Mouse (Mus musculus): ENCODE results near the gene Arl8a.

Gene Arl8a

DNA sequence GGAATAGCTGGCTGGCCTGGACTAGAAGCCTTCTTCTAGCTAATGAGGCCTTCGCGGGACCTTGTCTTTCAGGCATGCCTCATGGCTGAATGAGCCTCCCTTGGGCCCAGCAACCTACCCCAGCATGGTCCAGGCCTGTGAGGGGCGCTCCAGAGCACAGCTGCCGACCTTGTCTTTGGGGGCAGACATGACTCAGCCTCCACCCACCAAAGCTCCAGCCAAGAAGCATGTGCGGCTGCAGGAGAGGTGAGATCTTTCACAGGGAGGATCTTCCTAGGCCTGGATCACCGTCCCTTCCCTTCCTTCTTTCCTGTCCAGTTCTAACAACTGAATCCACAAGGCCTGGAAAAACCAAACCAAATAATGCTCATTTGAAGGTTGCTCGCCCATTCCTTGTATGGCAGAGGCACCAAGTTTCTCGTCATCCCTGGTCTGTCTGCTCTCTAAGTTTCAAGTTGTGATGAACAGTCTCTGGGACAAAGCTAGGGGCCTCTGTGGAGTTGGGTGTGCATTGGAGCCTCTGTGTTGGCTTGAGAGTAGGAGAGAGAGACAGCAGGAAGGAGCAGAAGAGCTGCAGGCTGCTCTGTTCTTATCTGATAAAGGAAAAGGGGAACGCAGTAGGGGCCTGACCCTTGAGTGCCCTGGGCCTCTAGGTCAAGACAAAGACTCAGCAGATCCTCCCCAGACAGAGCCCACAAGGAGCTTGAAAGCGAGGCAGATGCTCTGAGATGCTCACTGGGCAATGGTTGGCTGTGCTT lies 12.8 kb upstream of the Arl8a start:
- DNase-seq: no peak

DNA sequence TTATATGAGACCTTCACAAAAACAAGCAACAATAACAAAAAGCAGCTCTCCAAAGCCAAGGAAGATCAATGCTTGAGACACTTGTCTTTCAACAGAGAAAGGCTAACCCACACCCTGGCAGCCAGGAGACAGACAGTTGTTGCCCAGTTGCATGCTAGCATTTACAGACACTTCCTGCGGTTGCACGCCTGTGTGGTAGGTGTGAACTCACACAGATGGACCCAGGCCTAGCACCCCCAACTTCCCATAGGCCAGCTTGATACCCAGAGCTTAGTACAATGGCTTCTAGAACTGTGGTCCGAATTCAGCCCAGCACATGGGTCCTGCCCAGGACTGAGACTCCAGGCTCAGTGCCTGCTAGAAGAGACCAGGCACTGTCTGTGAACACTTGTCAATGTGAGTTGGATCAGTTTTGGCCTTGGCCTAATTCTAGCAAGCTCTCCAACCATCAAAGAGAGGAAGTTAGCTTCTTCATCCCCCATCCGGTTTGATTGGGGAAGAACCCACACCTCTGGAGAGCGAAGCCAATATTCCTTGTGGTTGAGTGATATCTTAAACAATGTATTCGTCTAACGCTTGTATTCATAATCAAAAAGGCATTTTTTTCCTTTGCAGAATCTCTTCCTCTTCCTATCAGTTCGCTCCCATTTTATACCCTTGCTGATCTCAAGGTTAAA lies 11.4 kb upstream of the Arl8a start:
- DNase-seq: no peak

DNA sequence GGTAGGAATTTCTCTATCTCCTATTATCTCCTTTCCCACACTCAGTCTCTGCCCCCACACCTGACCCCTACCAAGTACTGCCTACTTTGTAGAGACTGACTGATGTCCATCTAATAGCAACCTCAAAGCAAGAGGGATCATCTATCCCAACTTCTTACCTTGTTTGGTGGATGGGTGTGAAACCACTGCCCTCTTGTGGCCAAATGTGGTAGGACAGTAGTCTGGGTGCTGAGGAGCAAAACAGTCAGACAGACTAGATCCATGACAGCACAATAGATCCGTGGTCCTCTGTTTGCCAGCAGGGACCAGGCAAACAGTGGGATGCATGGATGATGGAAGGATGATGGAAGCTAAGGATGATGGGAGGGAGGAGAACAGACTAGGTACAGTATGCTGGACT lies 10.1 kb upstream of the Arl8a start:
- peak; percentile 76 for DNase-seq

DNA sequence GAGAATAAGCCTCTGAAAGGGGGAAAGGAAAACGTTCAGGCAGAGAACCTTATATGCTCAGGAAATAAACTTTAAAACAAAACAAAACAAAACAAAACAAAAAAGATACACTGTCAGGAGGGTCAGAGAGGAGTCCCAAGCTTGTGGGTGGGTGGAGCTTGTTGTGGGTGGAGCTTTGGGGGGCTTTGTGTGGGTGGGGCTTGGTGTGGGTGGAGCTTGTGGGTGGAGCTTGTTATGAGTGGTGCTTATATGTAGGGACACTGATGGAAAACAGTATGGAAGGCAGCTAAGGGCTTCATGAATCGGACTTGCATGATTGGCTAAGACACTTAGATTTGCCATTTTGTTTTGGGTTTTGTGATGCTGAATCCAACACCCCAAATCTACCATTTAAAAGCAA lies 6.7 kb upstream of the Arl8a start:
- no peak for DNase-seq

DNA sequence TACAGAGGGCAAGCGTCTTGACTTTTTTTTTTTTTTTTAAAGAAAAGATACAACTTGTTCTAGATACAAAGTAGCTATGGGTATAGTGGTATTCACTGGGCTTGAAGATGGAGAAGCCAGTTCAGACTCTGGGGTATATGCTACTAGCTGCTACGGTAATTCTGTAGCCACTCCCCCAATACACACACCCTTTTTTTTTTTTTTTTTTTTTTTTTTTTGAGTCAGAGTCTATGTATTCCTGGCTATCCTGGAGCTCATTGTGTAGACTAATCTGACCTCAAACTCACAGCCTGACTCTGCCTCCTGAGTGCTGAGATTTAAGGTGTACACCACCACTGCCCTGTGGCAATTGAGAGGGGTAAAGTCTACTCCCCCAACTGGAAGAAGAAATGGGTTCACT lies 4.2 kb upstream of the Arl8a start:
- DNase-seq: no peak

DNA sequence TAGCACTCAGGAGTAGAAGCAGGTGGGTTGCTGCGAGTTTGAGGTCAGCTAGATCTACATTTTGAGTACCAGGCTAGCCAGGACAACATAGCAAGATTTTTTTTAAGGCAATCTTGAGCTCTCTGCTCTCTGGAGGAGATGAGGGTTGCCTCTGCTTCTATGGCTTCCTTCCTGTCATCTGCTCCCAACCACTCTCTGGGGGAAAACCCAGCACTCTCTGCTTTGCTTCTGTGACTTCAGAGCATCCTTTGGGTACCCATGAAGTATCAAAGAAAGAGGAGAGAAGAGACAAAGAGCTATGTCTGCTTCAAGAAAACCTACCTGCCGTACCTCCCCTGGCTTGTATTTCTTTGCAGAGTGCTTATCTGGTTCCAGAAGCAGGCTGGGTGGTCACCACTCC lies 2.7 kb upstream of the Arl8a start:
- no peak for DNase-seq

DNA sequence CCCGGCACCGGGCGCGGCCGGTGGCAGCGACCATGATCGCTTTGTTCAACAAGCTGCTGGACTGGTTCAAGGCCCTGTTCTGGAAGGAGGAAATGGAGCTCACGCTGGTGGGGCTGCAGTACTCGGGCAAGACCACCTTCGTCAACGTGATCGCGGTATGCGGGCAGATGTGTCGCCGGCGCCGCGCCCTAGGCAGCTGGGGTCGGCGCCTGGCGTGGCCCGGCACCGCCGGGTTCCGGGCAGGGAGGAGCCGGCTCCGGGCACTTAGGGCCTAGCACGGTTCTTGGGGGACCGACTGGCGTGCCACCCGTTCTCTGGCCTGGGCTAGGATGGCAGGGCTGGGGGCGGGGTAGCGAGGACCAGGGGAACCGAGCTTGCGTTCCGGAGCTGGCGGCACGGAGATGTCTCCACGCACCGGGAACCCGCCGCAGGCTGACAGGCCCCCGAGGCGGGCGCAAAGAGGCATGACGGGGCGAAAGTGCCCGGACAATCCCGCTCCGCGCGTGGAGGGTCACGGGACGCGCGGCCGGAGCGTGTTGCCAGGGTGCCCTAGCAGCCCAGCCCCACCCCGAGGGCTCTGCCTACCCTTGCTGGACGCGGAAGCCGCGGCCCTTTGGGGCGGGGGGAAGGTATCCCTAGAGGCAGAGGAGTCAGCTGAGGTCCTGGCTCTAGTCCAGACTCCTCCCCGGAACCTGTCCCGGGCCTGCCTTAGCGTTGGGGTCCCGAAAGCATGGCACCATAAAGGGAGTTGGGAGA lies 500 bp downstream of the Arl8a start:
- DNase-seq: peak; percentile 95

DNA sequence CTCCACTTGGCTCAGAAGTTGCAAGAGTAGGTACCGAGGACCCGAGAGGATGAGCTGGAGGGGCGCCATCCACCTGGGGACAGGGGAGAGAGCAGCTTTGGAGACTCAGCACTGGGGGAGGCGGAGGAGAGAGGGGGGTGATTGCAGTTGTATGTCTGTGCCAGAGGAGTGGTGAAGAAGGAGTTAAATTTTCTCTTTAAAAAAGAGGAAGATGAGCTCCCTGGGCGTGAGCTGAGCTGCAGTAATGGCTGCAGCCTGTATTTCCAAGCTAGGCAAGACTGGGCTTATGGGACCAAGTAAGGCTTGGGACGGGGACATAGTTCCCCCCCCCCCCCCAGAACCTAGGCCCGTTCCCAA lies 1.1 kb downstream of the Arl8a start:
- no peak for DNase-seq

DNA sequence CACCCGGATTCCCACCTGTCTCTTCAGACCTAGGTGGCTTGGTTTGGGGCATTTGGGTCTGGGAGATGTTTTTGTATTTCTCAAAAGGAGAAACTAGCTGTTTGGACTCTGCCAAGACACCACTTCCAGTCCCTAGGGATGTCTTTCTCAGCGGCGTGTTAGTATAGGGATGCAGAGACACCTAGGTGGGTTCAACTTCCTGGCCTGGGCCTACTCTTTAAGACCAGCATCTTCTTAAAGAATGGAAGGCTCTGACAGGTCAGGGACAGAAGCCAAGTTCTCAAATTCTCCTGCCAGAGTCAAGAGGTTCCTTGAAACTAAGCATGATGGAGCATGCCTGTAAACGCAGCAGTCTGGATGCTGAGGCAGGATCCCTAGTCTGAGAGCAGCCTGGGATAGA lies 1.9 kb downstream of the Arl8a start:
- no peak for DNase-seq

DNA sequence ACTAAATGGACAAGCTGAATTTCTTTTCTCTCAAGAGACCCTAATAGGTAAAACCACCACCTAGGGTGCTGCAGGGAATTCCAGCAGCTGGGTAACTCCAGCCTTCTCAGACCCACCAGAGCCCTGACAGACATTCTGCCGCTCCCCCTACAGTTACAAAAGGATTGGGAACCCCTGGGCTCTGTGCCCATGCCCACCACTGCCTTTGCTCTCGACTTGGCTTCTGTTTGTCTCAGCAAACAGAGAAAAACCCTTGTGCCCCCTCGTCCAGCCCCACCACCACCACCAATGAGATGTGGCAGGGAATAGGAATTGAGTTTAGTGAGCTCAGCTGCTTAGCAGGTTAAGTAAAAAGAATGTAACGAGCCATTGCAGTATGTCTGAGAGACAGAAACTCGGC lies 2.4 kb downstream of the Arl8a start:
- DNase-seq: no peak

DNA sequence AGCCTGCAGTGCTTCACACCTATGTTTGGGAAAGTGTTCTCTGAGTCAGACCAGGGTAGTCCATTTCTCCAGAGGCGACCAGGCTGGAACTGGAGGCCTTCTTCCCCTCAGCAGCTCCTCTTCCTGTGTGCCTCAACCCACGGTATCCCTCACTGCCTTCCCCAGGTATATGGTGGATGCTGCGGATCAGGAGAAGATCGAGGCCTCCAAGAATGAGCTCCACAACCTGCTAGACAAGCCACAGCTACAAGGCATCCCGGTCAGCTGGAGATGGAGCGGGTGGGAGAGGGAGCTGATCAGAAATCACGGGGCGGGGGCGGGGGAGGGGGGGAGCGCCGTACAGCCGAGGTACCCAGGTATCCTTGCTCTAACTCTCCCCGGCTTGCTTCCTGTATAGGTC lies 7.4 kb downstream of the Arl8a start:
- DNase-seq: peak; percentile 4

DNA sequence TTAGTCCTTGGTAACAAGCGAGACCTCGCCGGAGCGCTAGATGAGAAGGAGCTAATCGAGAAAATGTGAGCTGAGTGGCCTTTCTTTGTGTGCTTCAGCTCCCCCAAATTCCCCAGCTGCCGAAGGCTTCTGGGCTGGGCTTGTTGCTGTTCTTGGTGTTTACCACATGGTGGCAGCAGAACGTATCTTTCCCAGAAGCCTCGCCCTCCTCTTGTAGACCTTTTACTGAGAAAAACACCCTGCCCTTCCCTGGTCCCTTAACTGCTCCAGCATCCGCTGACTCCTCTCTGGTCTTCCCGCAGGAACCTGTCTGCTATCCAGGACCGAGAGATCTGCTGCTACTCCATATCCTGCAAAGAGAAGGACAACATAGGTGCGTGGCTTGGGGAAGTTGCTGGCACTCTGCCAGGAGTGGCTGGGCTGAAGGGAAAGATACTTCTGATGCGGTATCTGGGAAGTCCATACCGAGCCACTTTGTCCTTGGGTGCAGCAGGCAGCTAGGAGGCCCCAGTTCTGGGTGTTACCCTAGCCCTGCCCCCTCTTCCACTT lies 7.9 kb downstream of the Arl8a start:
- peak; percentile 88 for DNase-seq

DNA sequence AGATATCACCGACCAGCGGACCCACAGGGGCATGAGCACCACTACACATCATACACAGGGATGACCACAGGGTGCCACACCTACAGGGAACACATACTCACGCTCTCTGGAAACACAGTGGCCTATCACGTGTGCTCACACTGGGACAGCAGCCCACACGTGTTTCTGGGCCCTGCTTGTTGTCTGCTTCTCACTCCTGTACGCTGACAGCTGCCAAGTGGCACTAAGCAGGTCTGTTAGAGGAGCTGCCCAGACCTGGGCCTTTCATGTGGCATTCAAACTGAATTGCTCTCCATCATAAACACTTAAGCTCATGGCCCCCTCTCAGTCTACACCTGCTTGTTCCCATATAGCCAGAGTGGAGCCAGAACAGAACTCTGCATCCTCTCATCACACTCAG lies 9.7 kb downstream of the Arl8a start:
- DNase-seq: no peak

DNA sequence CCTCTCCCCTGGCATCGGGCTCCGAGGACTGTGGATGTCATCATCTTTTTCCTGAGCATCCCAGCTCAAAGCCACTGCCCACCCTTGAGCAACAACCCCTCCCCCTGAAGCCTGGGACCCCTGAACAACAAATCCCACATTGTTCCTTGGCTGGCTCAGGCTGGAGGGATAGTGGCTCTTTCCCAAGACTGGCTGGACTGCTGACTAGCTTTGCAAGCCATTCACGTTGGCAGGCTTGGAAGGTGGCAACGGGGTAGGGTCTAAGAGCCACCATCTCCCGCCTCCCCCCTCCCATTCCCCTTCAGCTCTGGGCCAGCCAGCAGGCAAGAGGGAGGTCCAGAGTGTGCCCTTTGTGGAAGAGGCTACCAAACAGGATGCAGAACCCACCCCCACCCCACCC lies 12.0 kb downstream of the Arl8a start:
- DNase-seq: no peak

DNA sequence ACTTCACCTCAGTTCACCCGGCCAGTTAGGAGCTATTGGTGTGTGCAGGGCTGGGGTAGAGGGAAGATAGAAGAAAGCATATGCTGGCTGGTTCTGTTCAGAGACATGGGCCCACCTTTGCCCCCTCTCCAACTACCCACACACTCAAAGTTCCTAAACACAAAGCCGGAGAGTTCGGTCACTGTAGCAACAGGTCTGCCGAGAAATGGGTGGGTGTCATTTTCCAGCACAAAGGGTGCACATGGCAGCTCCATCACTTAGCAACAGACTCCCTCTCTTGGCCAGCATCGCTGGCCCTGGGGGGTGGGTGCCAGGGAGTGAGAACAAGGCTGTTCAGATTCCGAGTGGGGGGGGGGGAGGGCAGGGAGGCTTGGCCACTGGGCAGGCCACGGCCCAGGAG lies 12.4 kb downstream of the Arl8a start:
- DNase-seq: no peak

DNA sequence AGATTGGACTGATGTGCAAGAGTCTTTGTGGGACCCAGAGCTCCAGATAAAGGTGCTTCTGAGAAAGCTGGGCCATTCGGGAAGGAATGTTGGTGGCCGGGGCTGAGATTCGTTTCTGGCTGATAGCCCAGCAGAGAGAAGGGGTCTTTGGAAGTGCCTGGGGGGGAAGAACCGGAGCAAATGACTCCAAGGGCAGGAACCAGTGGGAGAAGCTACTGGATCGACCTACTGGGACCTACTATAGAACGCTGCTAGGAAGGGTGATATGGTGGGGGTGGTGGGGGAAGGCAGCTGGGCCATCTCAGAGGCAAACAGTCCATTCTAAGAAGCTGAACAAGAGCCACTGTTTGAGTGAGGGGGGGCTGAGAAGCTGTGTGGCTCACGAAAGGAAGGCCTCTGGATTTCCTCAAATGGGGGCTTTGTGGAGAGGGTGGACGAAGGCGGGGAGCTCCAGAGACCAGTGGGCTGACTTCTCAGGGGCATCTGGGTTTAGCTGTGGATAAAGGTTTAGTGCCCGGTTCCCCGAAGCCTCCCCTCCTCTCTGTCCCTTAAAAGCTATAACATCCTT lies 13.0 kb downstream of the Arl8a start:
- DNase-seq: no peak

DNA sequence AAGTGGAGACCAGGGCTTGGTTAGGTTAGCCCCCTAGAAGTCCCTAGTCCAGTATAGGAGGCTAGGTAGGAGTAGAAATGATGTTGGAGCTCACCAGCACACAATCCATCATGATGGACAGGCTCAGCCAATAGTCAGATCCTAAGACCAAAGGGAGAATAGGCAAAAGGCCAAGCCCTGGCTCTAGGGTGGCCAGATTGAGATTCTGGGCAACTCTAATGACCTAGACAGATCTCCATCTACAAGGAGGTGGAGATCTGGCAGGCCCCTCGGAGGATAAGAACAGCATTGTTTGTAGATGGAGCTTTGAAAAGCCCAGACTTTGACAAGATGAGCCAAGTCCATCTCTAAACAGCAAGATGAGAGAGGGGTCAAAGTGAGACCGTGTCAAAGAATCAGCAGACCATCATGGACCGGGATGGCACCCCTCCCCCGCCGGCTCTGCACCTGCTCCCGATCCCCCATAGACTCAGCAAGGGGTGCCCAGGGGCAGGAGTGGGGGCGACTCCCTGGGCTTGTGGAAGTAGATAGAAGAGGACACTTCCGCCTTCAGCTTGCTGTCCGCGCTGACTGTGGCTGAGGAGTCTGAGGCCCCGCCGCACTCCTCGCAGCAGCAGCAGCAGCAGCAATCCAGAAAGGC lies 13.9 kb downstream of the Arl8a start:
- no peak for DNase-seq

DNA sequence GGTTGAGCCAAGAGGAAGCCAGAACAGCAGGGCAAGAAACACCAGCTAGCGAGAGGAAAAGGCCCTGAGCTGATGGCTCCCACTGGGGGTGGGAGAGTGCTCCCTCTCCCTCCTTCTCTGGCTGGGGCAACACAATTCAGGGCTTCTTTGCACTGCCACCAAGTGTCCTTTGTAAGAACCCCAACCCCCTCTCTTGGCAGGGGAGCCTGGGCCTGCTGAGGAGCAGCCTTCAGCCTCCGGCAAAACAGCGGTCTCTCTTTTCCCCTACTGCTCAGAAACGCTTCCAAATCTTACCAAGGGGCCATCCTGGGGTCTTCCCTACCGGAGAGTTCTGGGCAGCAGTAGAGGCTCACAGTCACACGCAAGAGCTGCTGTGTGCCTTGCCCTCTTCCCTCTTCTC lies 16.1 kb downstream of the Arl8a start:
- DNase-seq: no peak

DNA sequence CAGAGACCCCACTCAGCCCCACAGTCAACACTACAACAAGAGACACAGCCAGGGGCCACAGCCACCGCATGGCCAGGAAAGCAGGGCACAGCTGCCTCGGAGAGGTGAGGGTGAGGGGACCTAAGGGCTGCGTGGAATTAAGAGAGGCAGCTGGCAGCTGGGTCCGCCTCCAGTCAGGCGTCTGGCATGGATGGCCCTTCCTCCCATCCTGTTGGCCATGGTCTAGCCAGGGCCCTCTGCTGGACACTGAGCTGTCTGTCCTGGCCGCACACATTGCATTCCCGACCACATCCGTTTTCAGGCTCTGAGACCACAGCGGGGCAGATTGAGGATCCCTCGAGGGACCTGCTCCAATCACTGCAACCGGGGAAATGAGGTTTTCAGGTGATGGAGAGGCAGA lies 20.8 kb downstream of the Arl8a start, which contains the start of gene Gpr37l1:
Gpr37l1 (minus strand) TSS at position 247 of the 400 bp plus-strand sequence.
- DNase-seq: peak; percentile 55

DNA sequence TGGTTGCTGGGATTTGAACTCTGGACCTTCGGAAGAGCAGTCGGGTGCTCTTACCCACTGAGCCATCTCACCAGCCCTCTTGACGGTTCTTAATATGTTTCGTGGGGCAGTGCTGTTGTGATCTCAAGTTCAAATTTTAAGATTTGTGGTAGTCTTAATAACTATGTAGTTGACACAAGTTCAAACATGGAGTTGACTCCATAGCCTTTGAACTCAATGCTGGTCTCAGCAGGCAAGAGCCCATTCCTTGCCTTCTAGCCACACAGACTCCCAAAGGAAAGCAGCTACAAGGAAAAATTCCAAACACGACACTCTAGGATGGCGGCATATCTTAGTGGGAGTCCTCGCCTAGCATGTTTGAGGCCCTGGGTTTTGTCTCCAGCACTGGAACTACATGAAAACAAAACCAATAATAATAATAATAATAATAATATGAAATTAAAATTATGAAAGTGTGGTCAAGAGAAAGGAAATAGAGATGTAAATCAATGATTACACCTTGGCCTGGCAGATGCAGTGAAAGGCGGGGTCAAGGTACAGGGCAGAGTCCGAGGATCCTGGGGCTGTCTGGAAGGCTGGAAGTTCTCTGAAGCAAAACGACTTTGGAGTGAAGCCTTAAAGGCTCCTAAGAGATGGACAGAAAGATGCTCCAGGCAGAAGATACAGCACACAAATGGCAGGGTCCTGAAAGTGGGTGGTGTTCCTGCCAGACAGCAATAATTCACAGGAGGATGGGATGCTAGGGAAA lies 22.0 kb downstream of the Arl8a start:
- DNase-seq: no peak

DNA sequence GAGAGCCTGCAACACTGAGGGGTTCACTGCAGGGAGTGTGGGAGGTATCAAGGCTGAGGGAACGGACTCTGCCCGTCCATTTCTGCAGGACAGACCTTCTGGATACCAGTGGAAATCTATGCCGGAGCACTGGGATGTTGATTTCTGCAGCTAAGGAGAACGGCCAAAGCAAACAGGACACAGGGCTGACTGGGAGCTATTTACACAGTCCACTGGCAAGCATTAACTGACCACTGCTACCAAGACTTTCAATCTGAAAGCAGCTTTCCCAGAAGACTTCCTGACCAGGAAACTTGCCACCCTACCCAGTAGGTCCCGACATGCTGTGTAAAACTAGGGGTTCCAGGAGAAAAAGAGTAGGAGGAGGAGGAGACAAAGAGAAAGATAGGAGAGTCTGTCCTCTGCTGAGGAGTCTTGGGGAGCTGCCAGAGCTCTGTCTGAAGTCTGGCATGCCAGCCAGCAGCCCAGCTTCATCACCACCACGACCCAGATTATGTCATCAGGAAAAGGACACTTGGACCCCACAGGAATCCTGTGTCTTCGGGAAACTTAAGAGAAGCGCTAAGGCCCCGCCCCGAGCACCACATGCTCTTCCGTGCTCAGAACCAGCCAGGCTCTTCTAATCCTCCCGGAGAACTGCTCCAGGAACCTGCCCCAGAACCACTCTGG lies 23.1 kb downstream of the Arl8a start:
- DNase-seq: peak; percentile 70

DNA sequence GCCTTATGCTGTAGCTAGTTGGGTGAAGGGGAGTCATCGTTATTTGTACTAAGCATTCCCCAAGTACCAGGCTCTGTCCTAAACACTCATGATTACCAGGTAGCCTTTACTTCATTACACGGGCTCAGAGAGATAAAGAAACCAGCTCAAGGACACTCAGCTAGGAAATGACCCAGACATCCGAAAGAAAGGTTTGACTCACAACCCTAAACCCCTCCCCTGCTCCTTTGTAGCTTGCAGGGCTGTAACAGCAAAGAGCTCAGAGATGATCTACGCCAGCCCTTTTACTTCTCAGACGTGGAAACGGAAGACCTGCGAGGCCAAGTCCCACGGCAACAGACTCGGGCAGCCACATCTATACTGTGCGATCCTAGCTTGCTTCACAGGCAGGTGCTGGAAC lies 23.7 kb downstream of the Arl8a start:
- DNase-seq: no peak

Measured in lung, postnatal 10 days (tissue).